Mouse (Mus musculus) erythroblast, adult 5-6 weeks (primary cell): ENCODE results near the gene Ccnj. TPM values are rescaled to one million over a fixed set of nuclear protein-coding genes. Genes with fewer than 3 reads are reported as not detected.

Experiments
- ATAC-seq: replicated peaks from 2 replicates; pipeline ENCODE4 v1.8.0; 2016; ENCODE audit warnings: moderate number of reproducible peaks, mild to moderate bottlenecking, moderate TSS enrichment, inconsistent platforms; ENCODE audit not compliant: poor library complexity, low FRiP score, severe bottlenecking
- total RNA-seq, 2 experiments: library from RNA; stranded (forward) in 1 of 2; stranded (reverse) in 1 of 2; fragments of 150-400 nt in 1 of 2; fragments of 200-764, 138-1000 nt in 1 of 2; gene quantifications; 2 replicates each; pipeline versions ENCODE4 v1.2.3 to v1.2.4; 2015 to 2017; ENCODE audit warnings: low replicate concordance in 2 of 2

The Ccnj gene
- total RNA-seq, 2 experiments from 2014 or later, result 1.2 to 1.7 TPM

- ATAC-seq, result no peak
Measured at GRCm38 (mm10) chr19:40840303-40840702, 9.2 kb downstream of the Ccnj start.

- no peak for ATAC-seq
Measured at GRCm38 (mm10) chr19:40841083-40841482, 10.0 kb downstream of the Ccnj start.

- ATAC-seq, result no peak
Measured at GRCm38 (mm10) chr19:40841593-40841992, 10.5 kb downstream of the Ccnj start.

GRCm38 (mm10) chr19:40844731-40845130, 13.7 kb downstream of the Ccnj start:
- ATAC-seq, result no peak

GRCm38 (mm10) chr19:40849391-40849790, 18.3 kb downstream of the Ccnj start:
- ATAC-seq, result no peak

GRCm38 (mm10) chr19:40859555-40859954, 28.5 kb downstream of the Ccnj start:
- ATAC-seq, result no peak

GRCm38 (mm10) chr19:40868284-40868683, 37.2 kb downstream of the Ccnj start:
- ATAC-seq, result no peak

- no peak for ATAC-seq
Measured at GRCm38 (mm10) chr19:40869425-40870105, 38.5 kb downstream of the Ccnj start.

GRCm38 (mm10) chr19:40872955-40873665, 42.0 kb downstream of the Ccnj start:
- peak; percentile 82 for ATAC-seq

- no peak for ATAC-seq
Measured at GRCm38 (mm10) chr19:40881700-40882099, 50.6 kb downstream of the Ccnj start.

- no peak for ATAC-seq
Measured at GRCm38 (mm10) chr19:40888887-40889286, 57.8 kb downstream of the Ccnj start.

GRCm38 (mm10) chr19:40894071-40894506, 63.0 kb downstream of the Ccnj start:
- no peak for ATAC-seq

GRCm38 (mm10) chr19:40894519-40895392, 63.7 kb downstream of the Ccnj start, which contains the start of gene Zfp518a:
Gene Zfp518a (plus strand): TSS chr19:40894705.
- peak; percentile 91 for ATAC-seq

- no peak for ATAC-seq
Measured at GRCm38 (mm10) chr19:40895393-40895703, 64.3 kb downstream of the Ccnj start.

Other genes starting within 250 kb of the Ccnj start
- 8.2 and 12.5 TPM in 2 replicates for gene Aldh18a1, start 242.8 kb upstream of the Ccnj start, total RNA-seq (2015; ENCODE audit: low replicate concordance)
- gene Aldh18a1, start 242.8 kb upstream of the Ccnj start, total RNA-seq (2017; ENCODE audit: low replicate concordance), result 6.4 and 6.8 TPM in 2 replicates
- 0.63 TPM in 1 of 2 replicates, not detected in the other for gene Tctn3, start 219.0 kb upstream of the Ccnj start, total RNA-seq (2015; ENCODE audit: low replicate concordance)
- 0.14 and 0.68 TPM in 2 replicates for gene Tctn3, start 219.0 kb upstream of the Ccnj start, total RNA-seq (2017; ENCODE audit: low replicate concordance)
- 6.1 and 13.1 TPM in 2 replicates for gene Entpd1, start 218.9 kb upstream of the Ccnj start, total RNA-seq (2015; ENCODE audit: low replicate concordance)
- 20.1 and 26.1 TPM in 2 replicates for gene Entpd1, start 218.9 kb upstream of the Ccnj start, total RNA-seq (2017; ENCODE audit: low replicate concordance)
- gene Cc2d2b, start 82.5 kb upstream of the Ccnj start, total RNA-seq (2015; ENCODE audit: low replicate concordance), result 0.63 TPM in 1 of 2 replicates, not detected in the other
- not detected in 2 replicates for gene Cc2d2b, start 82.5 kb upstream of the Ccnj start, total RNA-seq (2017; ENCODE audit: low replicate concordance)
- 6.9 and 9.0 TPM in 2 replicates for gene Zfp518a, start 63.4 kb downstream of the Ccnj start, total RNA-seq (2015; ENCODE audit: low replicate concordance)
- 6.3 and 9.3 TPM in 2 replicates for gene Zfp518a, start 63.4 kb downstream of the Ccnj start, total RNA-seq (2017; ENCODE audit: low replicate concordance)
- gene Blnk, start 163.3 kb downstream of the Ccnj start, total RNA-seq (2015; ENCODE audit: low replicate concordance), result 1.7 and 2.9 TPM in 2 replicates
- 0.84 and 1.3 TPM in 2 replicates for gene Blnk, start 163.3 kb downstream of the Ccnj start, total RNA-seq (2017; ENCODE audit: low replicate concordance)
- gene Dntt, start 198.0 kb downstream of the Ccnj start, total RNA-seq (2015; ENCODE audit: low replicate concordance), result 1.0 and 5.4 TPM in 2 replicates
- 3.7 and 5.9 TPM in 2 replicates for gene Dntt, start 198.0 kb downstream of the Ccnj start, total RNA-seq (2017; ENCODE audit: low replicate concordance)
- not detected in 2 replicates for gene Opalin, start 245.8 kb downstream of the Ccnj start, total RNA-seq (2015; ENCODE audit: low replicate concordance)
- gene Opalin, start 245.8 kb downstream of the Ccnj start, total RNA-seq (2017; ENCODE audit: low replicate concordance), result not detected in 2 replicates